ENCODE assay signal across 8 mouse cellular contexts in genomic region chr1:121215843-121216242, GRCm38 (mm10).
DNase-seq lines count a peak whose midpoint lies in the region; ATAC-seq and TF ChIP-seq lines count a peak whose summit lies in the region.

No protein-coding gene starts in this region.

- H3K9ac ChIP-seq in heart, adult 2 months (ENCODE audit: low read depth, low read length), result no peak overlapping the region
- H3K9ac ChIP-seq in midbrain, postnatal 0 days (replicated peaks; ENCODE audit: low read length, poor library complexity, severe bottlenecking), result no peak overlapping the region
- no peak overlapping the region for H3K9ac ChIP-seq in midbrain, embryonic 15.5 days

- WGBS in heart, adult 2 months, result 18% methylated on average over 2 of the region's 2 CpGs
- WGBS in midbrain, postnatal 0 days, result 18% methylated on average over 2 of the region's 2 CpGs
- WGBS in midbrain, embryonic 15.5 days, result 17% methylated on average over 2 of the region's 2 CpGs
- 13% methylated on average over 2 of the region's 2 CpGs for WGBS in bone marrow, adult 2 months

- no peak for TF ChIP-seq EP300 in heart, adult 2 months (IDR thresholded peaks at IDR 0.05; ENCODE audit: insufficient read depth, low read depth, low read length)

- H3K36me3 ChIP-seq in heart, adult 2 months (ENCODE audit: control insufficient read depth, insufficient read depth, low read length), result no peaks in the 10 kb centered on the region
- H3K36me3 ChIP-seq in midbrain, postnatal 0 days (ENCODE audit: insufficient read depth, low read length), result no peaks in the 10 kb centered on the region
- H3K36me3 ChIP-seq in midbrain, embryonic 15.5 days (replicated peaks), result no peaks in the 10 kb centered on the region

- DNase-seq in heart, adult 2 months, result no peak
- DNase-seq in heart, postnatal 25 days (ENCODE audit: low spot score), result no peak
- DNase-seq in midbrain, postnatal 0 days (ENCODE audit: low spot score), result peak; percentile 33
- no peak for DNase-seq in lung, postnatal 25 days (ENCODE audit: low spot score)
- no peak for DNase-seq in adrenal gland, postnatal 4 days (ENCODE audit: low spot score in 2 of 2)

- ATAC-seq in midbrain, postnatal 0 days (ENCODE audit: low FRiP score), result no peak
- ATAC-seq in midbrain, embryonic 15.5 days (replicated peaks), result no peak
- 0 out of 2 replicates have a peak, but pooled peaks have one; percentile 47 for ATAC-seq in megakaryocyte-erythroid progenitor cell, adult 5-6 weeks (replicated peaks; ENCODE audit: low FRiP score, low TSS enrichment, poor library complexity, severe bottlenecking)

- H3K4me1 ChIP-seq in heart, adult 2 months (ENCODE audit: control insufficient read depth, insufficient read depth, low read length), result no peaks in the 10 kb centered on the region
- H3K4me1 ChIP-seq in midbrain, postnatal 0 days (ENCODE audit: insufficient read depth, low read length), result no peaks in the 10 kb centered on the region
- H3K4me1 ChIP-seq in midbrain, embryonic 15.5 days, result no peaks in the 10 kb centered on the region
- H3K4me1 ChIP-seq in bone marrow, adult 2 months (ENCODE audit: control insufficient read depth, insufficient read depth, low read length), result no peaks in the 10 kb centered on the region

- no peaks in the 10 kb centered on the region for H3K27me3 ChIP-seq in heart, adult 2 months (ENCODE audit: control insufficient read depth, insufficient read depth, low read length)
- H3K27me3 ChIP-seq in midbrain, postnatal 0 days (ENCODE audit: insufficient read depth, low read length), result no peaks in the 10 kb centered on the region
- no peaks in the 10 kb centered on the region for H3K27me3 ChIP-seq in midbrain, embryonic 15.5 days (replicated peaks)

- intact Hi-C loops in heart, adult 2 months (cut with DNase I), result loop anchor here (10.0 kb wide), 1 partner anchor 631 kb away; no protein-coding TSS in a partner anchor
- intact Hi-C loops in heart, postnatal 25 days (cut with DNase I), result loop anchor here (1.0 kb wide), 1 partner anchor 630 kb away; no protein-coding TSS in a partner anchor

- TF ChIP-seq POLR2A in heart, adult 2 months (IDR thresholded peaks at IDR 0.05; ENCODE audit: insufficient read depth, low read depth, low read length), result no peak
- TF ChIP-seq POLR2A in bone marrow, adult 2 months (IDR thresholded peaks at IDR 0.05; ENCODE audit: borderline replicate concordance, control insufficient read depth, low read depth, low read length), result no peak

- TF ChIP-seq CTCF in heart, adult 2 months (IDR thresholded peaks at IDR 0.05), result peak; percentile 70
- peak; percentile 70 for TF ChIP-seq CTCF in midbrain, postnatal 0 days (IDR thresholded peaks at IDR 0.05)
- peak; percentile 9; the same call in 1 of the 2 replicates for TF ChIP-seq CTCF in bone marrow, adult 2 months (IDR thresholded peaks at IDR 0.05; ENCODE audit: control insufficient read depth, insufficient read depth, low read length)

- no peaks in the 10 kb centered on the region for H3K9me3 ChIP-seq in midbrain, postnatal 0 days (ENCODE audit: low read length)
- no peaks in the 10 kb centered on the region for H3K9me3 ChIP-seq in midbrain, embryonic 15.5 days

- no peak overlapping the region for H3K27ac ChIP-seq in heart, adult 2 months
- H3K27ac ChIP-seq in midbrain, postnatal 0 days (ENCODE audit: low read depth, low read length), result no peak overlapping the region
- no peak overlapping the region for H3K27ac ChIP-seq in midbrain, embryonic 15.5 days
- H3K27ac ChIP-seq in bone marrow, adult 2 months (ENCODE audit: control insufficient read depth, insufficient read depth, low read depth, low read length, poor library complexity), result no peak overlapping the region

- no peak overlapping the region for H3K4me3 ChIP-seq in heart, adult 2 months
- H3K4me3 ChIP-seq in midbrain, postnatal 0 days (ENCODE audit: low read depth, low read length), result no peak overlapping the region
- no peak overlapping the region for H3K4me3 ChIP-seq in midbrain, embryonic 15.5 days
- H3K4me3 ChIP-seq in bone marrow, adult 2 months (replicated peaks; ENCODE audit: control insufficient read depth, low read depth, low read length), result no peak overlapping the region

- H3K4me2 ChIP-seq in midbrain, postnatal 0 days (ENCODE audit: low read depth, low read length, poor library complexity, severe bottlenecking), result no peak overlapping the region
- H3K4me2 ChIP-seq in midbrain, embryonic 15.5 days, result no peak overlapping the region

- H3K79me2 ChIP-seq in heart, adult 2 months (replicated peaks; ENCODE audit: control insufficient read depth, insufficient read depth, low read length), result no peaks in the 10 kb centered on the region

Comparison
In these comparisons a context has a peak if more than half of its experiments do, and no peak if none do; other contexts are left out.
1. CTCF ChIP-seq: peak in every context shown above with its lines; median percentile 70 in heart, adult 2 months; 70 in midbrain, postnatal 0 days; 9 in bone marrow, adult 2 months.